Mouse (Mus musculus) brain, embryonic 14.5 days (tissue): ENCODE results near the gene Kras.

Experiments
- CTCF ChIP-seq: fragments of 200-500 bp; IDR thresholded peaks from 2 replicates; pipeline ENCODE4 v1.5.1; 2012; ENCODE audit warnings: inconsistent platforms, mild to moderate bottlenecking, moderate library complexity, borderline replicate concordance; ENCODE audit not compliant: insufficient read depth, insufficient read length; ENCODE audit errors: extremely low read depth
- POLR2A ChIP-seq: fragments of 200-500 bp; IDR thresholded peaks from 2 replicates; pipeline ENCODE4 v1.6.1; 2012; ENCODE audit warnings: mild to moderate bottlenecking, inconsistent platforms, borderline replicate concordance; ENCODE audit not compliant: poor library complexity, insufficient read depth, insufficient read length, severe bottlenecking; ENCODE audit errors: extremely low read depth

DNA sequence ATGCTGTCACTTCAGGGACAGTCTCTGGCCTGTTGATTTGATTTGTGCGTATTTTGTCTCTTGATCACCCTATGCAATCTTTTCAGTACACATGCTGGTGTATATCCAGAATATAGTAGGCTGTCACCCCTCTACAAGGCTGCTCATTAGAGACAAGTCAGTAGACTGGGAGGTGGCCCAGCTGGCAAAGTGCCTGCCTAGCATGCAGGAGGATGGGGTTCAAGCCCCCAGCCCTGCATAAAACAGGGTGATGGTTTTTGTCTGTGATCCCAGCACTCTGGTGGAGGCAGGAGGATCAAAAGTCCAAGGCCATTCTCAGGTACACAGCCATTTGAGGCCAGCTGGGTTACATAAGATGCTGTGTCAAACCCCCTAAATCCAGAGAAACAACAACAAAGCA lies 63.9 kb downstream of the Kras start:
- TF ChIP-seq POLR2A (no peak), CTCF (no peak)
